Mouse (Mus musculus) lung, embryonic 16.5 days (tissue): ENCODE measurements at regions not wholly inside any gene's neighbourhood (a gene's known extent, or its start where the extent isn't known, plus 50 kb on each side); places are given as distances from the start of the nearest gene placed in this dataset.

Experiments used
- ATAC-seq: fragments of 200-750 bp; cut with Nextera tagmentation; 2 replicates; pipeline ENCODE4 v1.8.0; 2017; ENCODE audit warnings: low read depth, mild to moderate bottlenecking, moderate library complexity
- H3K27ac ChIP-seq: fragments of 300-500 bp; sonication (generic); 2 replicates; pipeline ENCODE4 v1.5.1; 2014; ENCODE audit warnings: mild to moderate bottlenecking, control low read depth, low read length
- H3K27me3 ChIP-seq: fragments of 300-500 bp; sonication (generic); 2 replicates; pipeline ENCODE4 v1.6.1; 2014; ENCODE audit warnings: low read depth, low read length, mixed read lengths; ENCODE audit not compliant: control insufficient read depth, insufficient read depth
- H3K36me3 ChIP-seq: fragments of 300-500 bp; sonication (generic); 2 replicates; pipeline ENCODE4 v1.6.1; 2014; ENCODE audit warnings: low read length; ENCODE audit not compliant: control insufficient read depth, insufficient read depth
- H3K4me1 ChIP-seq: fragments of 300-500 bp; sonication (generic); replicated peaks from 2 replicates; pipeline ENCODE4 v1.6.1; 2014; ENCODE audit warnings: low read length, mixed read lengths; ENCODE audit not compliant: control insufficient read depth, insufficient read depth
- H3K4me2 ChIP-seq: fragments of 300-500 bp; sonication (generic); 2 replicates; pipeline ENCODE4 v1.6.1; 2014; ENCODE audit warnings: low read depth, low read length, control low read depth
- H3K4me3 ChIP-seq: fragments of 300-500 bp; sonication (generic); 2 replicates; pipeline ENCODE4 v1.5.1; 2014; ENCODE audit warnings: mild to moderate bottlenecking, low read length, control low read depth
- H3K9ac ChIP-seq: fragments of 300-500 bp; sonication (generic); 2 replicates; pipeline ENCODE4 v1.6.1; 2014; ENCODE audit warnings: low read length, control low read depth
- H3K9me3 ChIP-seq: fragments of 300-500 bp; sonication (generic); 2 replicates; pipeline ENCODE4 v1.6.1; 2016; ENCODE audit warnings: low read length; ENCODE audit not compliant: control insufficient read depth
- WGBS: fragments of 180-500 bp; shearing (Covaris S2); extraction: QIAGEN DNeasy Blood & Tissue Kit; methylation state at CpG from one replicate; pipeline ENCODE4 v1.1.7; 2014; 5-methylcytosine and 5-hydroxymethylcytosine counted together

DNA sequence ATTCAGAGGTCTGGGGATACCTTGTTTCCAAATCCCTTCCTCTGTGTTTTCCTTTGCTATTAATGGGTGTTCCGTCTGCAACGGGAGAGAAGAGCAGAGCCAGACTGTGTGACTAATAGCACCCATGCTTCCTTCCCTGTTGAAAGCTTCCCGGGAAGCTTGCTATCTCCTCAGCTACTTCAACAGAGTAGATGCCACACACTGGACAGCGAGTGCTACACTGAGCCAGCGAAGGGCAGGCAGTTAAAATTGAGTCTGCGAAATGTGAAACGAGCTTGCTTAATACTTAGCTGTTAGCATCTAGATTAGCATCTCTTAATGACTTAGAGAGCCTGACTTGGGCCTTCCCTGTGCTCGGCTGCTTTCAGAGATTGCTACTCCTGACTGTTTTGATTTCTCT lies 278.4 kb downstream of the Fign start:
- Histone ChIP-seq H3K9ac (no peak overlapping the region), H3K27me3 (no peaks in the 10 kb centered on the region), H3K4me1 (no peaks in the 10 kb centered on the region), H3K9me3 (no peaks in the 10 kb centered on the region), H3K4me3 (no peak overlapping the region), H3K36me3 (no peaks in the 10 kb centered on the region), H3K4me2 (no peak overlapping the region), H3K27ac (no peak overlapping the region)
- WGBS, result 23% methylated on average over 8 of the region's 8 CpGs
- no peak for ATAC-seq
